Mouse (Mus musculus) cerebellum, postnatal 14 days (tissue): Measurements from ENCODE around the gene Adnp.

ENCODE experiments used
- DNase-seq, 2 experiments: peaks; one replicate each; pipeline ENCODE4 v3.0.0; 2021; ENCODE audit warnings: mixed read lengths in 2 of 2

Gene Adnp

DNA sequence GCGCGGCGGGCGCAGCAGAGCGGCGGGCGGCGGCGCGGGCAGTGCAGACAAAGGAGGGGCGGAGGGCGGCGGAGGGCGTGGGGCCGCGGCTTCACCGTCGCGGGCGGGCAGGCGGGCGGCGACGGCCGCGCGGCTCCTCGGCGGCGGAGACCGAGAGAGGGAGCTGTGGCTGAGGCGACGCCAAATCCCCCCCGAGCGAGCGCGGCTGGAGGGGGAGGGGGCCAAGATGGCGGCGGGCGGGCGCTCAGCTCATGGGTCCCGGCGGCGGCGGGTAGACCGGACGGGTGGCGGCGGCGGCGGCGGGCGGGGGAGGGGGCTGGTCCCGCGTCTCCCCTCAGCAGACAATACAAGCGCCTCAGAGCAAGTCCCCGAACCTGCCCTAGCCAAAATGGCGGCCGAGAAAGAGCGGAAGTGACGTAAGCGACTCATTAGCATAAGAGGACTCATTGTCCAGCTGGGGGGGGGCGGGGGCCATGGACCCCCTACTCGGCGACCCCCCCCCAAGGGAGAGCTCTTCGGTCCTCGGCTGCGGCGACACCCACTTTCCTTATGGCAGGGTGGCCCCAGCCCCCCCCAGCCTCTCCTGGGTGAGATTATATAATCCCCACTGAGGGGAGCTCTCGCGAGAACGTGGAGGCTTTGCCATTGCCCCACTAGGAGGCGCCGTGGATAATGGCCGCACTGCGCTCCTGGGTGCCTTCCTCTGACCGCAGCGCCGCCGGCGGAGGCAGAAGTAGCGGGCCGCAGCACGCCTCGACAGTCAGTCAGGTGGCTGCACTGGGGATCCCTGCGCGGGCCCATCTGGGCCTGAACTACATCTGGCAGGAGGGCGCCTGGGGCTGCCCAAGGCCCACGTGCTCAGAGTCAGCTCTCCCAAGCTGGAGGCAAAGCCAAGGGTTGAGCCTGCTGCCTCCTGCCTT is at the start of gene Adnp:
Adnp (minus strand) TSS at position 388 of the 920 bp plus-strand sequence.
- peak; percentile 94 to 96 for DNase-seq

DNA sequence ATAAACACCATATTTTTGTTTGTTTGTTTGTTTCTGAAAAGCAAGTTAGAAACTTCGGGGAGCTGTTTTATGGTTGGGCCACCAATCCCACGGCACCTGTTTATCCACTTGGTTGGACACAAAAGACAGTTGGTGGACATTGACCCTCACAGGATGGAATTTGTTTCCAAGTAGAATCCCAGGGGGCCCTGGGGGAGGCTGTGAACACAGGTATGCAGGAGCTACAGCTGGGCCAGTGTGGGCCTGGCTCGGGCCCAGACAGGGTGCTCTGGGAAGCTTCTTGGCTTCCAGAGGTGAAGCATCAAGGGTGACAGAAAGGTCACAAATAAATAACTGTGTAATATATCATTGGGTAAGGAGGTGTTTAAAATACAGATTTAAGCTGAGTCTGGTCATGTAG is 49.6 kb upstream of the Adnp start:
- DNase-seq = no peak

DNA sequence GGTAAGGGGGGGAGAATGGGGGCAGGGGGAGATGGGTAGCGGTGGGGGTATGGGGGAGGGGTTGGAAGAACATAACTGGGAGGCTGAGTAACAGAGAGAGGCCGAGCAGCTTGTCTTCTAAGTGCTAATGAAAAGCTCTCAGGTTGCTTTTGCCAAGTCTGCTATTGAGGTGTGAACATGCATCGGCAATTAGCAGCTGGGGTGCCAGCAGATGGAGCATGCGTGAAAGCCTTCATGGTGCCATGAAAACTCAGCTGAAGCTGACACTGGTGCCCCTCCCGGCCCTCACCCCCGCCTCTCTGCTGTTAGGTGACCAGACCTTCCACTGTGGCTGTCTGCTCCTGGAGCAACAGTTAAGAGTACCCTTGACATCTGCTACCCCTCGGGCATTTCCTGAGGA is 46.9 kb upstream of the Adnp start:
- DNase-seq = peak in 1 of 2 experiments; percentile 60

DNA sequence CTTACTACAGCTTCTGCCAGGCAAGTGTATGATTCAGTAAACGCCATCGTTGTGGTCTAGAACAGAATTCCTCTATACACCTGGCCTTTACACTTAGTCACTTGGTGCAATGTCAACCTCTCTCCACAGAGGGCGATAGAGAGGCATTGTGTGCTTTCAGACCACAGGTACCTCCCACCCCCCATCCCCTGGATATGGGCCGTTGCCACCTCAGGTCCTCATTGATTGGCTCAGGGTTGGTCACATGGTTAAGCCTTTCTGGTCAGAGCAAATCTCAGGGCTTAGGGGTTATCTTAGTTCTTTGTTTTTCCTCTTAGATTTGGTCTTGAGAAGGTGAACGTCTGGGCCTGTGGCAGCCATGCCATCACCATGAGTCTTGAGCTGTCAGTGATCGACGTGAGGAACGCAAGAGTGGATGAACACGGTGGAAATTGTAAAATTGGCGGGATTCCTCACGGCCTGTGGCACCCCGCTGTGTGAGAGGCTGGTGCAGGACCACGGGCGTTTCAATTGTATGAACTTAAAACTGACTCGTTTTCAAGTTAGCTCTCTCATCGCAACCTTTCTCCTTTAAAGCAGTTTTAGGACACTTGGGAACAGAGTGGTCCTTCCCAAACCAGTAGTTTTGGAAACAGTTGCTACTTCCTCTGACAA is 45.9 kb upstream of the Adnp start:
- DNase-seq = peak; percentile 51 to 77

DNA sequence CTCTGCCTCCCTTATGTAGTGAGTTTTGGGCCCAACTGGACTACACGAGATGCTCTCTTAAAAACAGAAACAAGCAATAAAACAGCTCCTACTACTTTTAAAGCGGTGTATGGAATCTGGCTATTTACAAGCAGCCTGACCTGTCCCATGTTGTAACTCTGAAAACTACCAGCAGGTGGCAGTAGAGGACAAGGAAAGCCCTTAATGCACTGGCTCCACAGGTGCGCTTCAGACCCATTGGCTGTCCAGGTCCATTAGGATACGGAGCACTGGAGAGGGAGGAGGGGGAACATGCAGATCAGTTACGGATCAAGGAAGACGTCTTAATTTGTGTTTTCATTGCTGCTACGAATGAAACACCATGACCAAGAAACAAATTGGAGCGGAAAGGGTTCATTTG is 43.4 kb upstream of the Adnp start:
- DNase-seq = peak; percentile 96 to 99

DNA sequence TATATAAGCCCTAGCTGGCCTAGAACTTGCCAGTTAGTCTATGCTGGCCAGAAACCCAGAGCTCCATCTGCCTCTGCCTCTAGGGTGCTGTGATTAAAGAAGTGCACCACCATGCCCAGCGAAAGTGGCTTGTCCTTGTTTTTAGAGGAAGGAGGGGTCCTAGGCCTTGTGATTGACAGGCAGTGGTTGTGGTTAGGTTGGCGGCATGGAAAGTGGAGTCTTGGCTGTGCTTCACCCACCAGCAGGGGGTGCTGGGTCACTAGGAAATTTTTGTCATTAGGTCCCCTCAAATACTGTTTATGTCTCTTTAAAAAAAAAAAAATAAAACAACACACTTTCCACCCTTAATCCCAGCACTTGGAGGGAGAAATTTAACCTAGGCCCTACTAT is 41.9 kb upstream of the Adnp start:
- peak; percentile 45 to 68 for DNase-seq

DNA sequence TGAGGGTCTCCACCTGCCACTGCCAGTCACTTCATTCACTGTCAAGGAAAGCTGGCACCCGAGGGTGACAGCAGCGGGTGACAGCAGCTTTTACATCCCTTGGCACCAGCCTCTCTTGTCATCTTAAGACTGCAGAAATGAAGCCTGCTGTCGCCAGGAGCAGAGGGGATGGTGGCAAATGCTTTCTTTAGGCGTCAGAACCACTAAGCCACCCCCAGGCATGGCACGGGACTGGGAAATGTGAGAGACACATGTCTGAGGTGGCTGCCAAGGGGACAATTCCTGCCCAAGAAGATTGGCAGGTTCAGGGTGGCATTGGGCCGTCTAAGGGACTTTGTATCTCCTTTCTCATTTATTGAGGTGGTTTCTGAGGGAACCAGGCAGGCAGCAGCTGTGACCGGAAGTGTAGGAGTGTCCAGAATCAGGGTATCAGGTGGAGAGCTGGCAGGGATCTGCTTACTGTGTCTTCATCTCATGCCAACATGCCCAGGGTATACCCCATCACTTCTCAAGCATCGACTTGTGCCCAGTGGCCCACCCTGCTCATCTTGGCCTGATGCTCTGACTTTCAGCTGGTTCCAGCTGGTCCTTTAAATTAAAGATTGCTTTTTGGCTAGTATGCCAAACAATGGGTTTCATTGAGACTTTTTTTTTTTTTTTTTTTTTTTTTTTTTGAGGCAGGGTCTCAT is 41.4 kb upstream of the Adnp start:
- DNase-seq = peak; percentile 61 to 63

DNA sequence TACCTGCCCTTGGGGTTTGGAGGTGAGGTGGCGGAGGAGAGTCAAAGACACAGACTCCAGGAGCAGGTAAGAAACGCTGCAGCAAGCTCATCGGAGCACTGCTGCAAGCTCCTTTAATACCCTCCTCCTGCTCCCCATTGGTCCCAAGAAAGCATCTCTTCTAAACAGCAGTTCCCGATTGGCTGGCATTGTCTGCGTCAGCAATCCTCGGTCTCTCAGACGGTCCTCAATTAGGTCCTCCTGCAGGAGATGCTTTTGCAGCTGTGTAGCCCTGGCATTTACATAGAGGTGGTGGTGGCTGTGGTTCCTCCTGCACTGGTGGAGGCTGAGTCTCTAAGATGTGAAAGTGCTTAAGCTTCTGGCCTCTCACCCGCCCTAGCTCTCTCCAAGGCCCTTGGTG is 38.7 kb upstream of the Adnp start:
- no peak for DNase-seq

DNA sequence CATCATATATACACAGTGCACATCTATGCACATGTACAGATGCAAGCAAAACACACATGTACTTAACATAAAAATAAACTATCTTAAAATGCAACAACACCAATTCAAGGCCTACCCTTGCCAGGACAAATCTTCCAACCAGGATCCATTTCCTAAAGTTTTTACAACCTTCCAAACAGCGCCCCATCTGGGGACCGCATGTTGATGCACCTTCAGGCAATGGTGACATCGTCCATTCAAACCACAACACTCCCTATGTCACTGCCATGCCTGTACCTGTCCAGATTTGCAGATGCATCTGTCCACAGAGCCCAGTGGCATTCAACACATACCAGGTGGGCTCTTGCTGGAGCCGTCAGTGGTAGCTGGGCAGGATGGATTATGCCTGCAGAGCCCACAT is 36.4 kb upstream of the Adnp start:
- no peak for DNase-seq

DNA sequence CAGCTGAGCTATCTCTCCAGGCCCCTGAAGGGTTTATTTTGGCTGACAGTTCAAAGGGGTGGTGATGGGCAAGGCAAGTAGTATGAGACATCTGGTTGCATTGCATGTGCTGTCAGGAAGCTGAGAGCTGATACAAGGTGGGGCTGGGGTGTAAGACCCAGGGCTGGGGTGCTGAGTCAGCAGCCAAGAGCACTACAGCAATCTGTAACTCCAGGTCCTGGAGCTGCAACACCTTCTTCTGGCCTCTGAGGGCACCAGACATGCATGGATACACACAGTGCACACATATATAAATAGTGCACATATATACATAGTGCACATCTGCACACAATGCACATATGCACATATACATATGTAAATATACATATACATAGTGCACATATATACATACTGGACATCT is 35.9 kb upstream of the Adnp start:
- DNase-seq = no peak

DNA sequence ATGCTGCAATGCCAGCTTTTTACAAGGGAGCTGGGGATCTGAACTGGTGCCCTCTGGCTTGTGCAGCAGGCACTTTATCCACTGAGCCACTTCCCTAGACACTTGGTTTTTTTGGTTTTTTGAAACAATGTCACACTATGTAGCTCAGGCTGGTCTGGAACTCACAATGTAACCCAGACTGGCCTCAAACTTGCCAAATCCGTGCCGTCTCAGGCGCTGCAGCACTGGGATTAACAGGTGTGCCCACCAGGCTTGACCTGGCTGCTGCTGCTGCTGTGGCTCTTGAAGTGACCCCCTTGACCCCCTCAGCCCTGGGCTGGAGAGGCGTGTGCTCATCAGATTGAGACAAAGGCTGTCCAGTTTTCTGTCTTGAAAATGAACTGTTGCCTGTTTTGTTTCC is 31.4 kb upstream of the Adnp start:
- no peak for DNase-seq

DNA sequence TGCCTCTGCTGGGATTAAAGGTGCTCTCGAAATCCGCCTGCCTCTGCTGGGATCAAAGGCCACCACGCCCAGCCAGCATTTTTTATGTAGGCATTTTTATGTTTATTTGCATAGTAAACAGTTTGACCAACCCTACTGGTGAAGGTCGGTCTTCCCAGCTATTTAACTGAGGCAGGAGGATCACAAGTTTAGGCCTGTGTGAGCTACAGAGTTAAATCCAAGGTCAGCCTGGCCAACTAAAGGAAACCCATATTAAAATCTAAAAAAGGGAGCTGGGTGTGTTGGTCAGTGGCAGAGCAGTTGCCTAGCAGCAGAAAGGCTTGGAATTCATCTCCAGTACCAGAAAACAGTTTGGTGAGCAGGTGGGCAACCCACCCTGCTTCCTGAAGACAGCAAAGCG is 26.4 kb upstream of the Adnp start:
- DNase-seq = no peak

DNA sequence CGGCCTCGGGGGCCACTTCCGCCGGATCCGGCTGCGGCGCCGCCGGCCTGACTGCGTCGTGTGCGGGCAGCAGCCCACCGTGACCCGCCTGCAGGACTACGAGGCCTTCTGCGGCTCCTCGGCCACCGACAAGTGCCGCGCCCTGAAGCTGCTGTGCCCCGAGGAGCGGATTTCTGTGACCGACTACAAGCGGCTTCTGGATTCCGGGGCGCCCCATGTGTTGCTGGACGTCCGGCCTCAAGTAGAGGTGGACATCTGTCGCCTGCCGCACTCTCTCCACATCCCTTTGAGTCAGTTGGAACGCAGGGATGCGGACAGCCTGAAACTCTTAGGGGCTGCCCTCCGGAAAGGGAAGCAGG is 24.5 kb upstream of the Adnp start:
- DNase-seq = no peak

DNA sequence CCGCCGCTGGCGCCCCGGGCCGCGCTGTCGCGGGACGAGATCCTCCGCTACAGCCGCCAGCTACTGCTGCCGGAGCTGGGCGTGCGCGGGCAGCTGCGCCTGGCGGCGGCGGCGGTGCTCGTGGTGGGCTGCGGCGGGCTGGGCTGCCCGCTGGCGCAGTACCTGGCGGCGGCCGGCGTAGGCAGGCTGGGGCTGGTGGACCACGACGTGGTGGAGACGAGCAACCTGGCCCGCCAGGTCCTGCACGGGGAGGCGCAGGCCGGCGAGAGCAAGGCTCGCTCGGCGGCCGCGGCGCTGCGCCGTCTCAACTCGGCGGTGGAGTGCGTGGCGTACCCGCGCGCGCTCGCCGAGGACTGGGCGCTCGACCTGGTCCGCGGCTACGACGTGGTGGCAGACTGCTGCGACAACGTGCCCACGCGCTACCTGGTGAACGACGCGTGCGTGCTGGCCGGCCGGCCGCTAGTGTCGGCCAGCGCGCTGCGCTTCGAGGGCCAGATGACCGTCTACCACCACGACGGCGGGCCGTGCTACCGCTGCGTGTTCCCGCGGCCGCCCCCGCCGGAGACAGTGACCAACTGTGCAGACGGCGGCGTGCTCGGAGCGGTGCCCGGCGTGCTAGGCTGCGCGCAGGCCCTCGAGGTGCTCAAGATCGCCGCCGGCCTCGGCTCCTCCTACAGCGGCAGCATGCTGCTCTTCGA is 24.0 kb upstream of the Adnp start:
- peak; percentile 51 to 71 for DNase-seq

DNA sequence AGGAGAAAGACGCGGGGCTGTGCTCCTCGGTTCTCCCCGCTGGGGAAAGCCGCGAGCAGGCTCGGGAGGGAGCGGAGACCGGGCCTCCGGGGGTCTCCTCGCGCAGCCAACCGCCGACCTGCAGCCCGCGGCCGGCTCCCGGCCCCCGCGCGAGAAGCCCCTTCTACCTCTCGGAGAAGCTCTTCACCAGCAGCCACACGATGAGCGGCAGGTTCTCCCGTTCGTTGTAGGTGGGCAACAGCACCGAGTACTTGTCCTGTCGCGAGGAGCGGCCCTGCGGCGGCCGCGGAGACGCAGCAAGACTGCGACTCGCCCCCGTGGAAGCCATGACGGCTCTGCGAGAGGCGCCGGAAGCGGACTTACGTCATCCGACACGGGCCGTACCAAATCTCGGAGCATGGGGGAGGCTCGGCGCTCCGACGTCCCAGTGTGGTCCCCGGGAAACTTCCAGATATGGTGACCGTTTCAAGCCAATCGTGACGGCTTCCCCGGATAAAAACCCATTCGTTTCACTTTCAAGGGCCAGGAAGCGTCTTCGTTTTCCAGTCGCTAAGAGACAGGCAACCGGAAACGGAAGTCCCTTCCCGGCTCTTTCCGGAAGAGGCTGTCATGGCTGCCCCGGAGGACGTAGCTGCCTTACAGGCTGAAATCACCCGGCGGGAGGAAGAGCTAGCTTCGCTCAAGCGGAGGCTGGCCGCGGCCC is 23.3 kb upstream of the Adnp start, which contains the start of the genes Gm20716, Dpm1 and Mocs3:
Gm20716 (minus strand) TSS at position 339 of the 703 bp plus-strand sequence.
Dpm1 (minus strand) TSS at position 566 of the 703 bp plus-strand sequence.
Mocs3 (plus strand) TSS at position 597 of the 703 bp plus-strand sequence.
- DNase-seq = peak; percentile 84 to 90

DNA sequence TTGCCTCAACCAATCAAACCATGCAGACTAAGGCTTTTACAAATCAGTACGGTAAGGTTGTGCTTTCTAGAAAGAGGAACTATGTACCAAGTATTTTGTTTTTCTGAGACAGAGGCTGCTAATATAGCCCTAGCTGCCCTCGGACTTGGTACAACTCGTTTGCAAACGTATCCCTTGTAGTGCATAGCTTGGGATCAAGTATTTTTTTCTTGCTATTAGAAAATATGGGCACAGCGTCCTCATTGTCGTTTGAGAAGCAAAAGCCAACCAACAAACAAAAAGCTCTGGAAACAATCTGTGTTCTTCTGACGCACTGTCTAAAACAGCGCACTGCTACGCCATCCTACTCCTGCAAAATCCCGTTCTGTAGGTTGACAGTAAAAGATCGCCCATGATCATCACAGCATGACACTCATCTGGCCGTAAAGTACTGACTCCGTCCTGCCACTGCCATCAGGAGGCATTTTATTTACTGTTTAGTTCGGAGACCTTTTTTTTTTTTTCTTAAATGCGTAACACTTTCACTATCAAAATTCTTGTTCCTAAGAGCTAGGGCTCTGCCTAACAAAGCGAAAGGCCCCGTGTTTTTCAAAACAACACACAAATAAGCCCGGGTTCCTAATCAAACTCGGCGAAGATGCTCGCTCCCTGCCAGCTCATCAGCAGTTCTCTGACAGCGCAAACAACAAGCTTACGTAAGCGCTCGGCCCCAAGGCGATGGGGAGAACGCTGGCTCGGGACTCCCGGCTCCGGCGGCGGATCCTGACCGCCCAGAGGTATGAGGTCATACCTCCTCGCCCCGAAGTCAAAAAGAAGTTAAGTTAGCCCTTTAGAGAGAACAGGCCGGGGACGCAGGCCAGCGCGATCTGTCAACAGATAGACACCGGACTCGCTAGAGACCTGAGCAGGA is 22.5 kb upstream of the Adnp start:
- peak in 1 of 2 experiments; percentile 50 for DNase-seq

DNA sequence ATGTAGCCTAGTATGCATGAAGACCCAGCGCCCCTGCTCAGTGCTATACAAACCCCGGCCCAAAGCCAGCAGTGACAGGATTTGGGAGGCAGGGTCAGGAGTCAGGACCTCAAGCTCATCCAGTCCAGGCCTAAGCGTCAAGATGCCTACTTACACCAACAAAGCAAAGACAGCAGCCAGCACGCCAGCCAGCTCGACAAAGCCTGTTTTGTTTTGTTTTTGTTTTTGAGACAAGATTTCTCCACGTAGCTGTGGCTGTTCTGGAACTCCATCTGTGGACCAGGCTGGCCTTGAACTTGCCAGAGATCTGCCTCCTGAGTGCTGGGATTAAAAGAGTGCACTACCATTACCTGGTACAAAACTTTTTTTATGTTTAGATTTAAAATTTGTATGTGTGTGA is 16.4 kb upstream of the Adnp start:
- no peak for DNase-seq

DNA sequence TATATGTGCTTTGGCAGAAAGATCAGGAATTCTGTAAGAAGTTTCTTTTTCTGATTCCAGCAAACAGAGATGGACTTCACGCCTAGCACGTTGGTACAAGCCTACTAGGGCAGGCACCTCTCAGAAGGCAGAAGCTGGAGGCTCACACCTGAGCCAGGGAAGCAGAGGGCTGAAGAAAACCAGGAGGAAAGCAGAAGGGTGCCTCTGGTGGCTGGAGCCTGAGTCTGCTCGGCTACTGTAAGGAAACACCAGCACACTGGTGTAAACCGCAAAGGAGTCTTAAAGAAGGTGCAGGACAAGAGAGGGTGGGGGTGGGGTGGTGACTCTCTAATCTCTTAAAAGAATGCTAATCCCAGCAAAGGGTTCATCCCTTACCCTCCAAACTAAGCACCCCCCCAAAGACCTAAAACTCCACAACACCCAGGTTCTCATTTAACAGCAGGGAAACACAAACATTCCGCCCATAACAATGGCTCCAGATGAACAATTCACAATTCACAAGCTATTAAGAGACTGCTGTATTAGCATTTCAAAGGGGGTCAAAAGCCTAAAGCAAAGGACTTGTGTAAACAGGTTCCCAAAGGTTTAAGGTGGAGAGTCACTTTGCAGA is 7.0 kb upstream of the Adnp start:
- DNase-seq = no peak

DNA sequence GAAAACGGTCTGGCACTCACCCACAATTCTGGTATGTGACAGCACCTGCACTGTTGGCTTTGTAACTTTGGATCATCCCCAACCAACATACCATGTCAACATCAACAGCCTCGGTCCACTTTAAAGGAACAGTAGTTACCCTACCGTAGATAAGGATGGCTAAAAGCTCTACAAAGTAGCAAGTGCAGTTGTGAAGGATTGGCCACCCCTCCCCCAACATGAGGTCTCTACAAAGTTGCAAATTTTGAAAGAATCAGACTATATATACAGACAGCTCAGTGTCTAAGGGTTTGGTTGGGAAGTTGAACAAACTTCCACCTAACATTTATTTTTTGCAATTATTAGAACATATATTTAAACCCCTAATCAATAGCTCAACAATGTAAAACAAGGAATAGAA is 971 bp upstream of the Adnp start:
- DNase-seq = peak; percentile 33 to 51
